Mouse (Mus musculus) forebrain, embryonic 10.5 days (tissue): ENCODE results near the gene Arhgap27. TPM values are rescaled to one million over a fixed set of nuclear protein-coding genes. Genes with fewer than 3 reads are reported as not detected.
A peak's percentile ranks its signal among the peaks of the same experiment; 100 is the strongest.

Experiments used
- DNase-seq: peaks from one replicate; pipeline ENCODE4 v3.0.0-alpha.2; 2017; ENCODE audit warnings: low spot score; ENCODE audit errors: extremely low spot score
- H3K27ac ChIP-seq: fragments of 300-500 bp; sonication (generic); 2 replicates; pipeline ENCODE4 v1.5.1; 2016; ENCODE audit warnings: mild to moderate bottlenecking
- H3K27me3 ChIP-seq: fragments of 300-500 bp; sonication (generic); 2 replicates; pipeline ENCODE4 v1.6.1; 2016; ENCODE audit warnings: mild to moderate bottlenecking; ENCODE audit not compliant: poor library complexity, severe bottlenecking
- H3K36me3 ChIP-seq: fragments of 300-500 bp; sonication (generic); replicated peaks from 2 replicates; pipeline ENCODE4 v1.6.1; 2016; ENCODE audit warnings: mild to moderate bottlenecking, moderate library complexity
- H3K4me1 ChIP-seq: fragments of 300-500 bp; sonication (generic); 2 replicates; pipeline ENCODE4 v1.6.1; 2016
- H3K4me3 ChIP-seq: fragments of 300-500 bp; sonication (generic); 2 replicates; pipeline ENCODE4 v1.5.1; 2016; ENCODE audit warnings: mild to moderate bottlenecking, moderate library complexity
- H3K9me3 ChIP-seq: fragments of 300-500 bp; sonication (generic); 2 replicates; pipeline ENCODE4 v1.6.1; 2016; ENCODE audit warnings: mild to moderate bottlenecking, moderate library complexity
- WGBS: fragments of 180-500 bp; shearing (Covaris S2); methylation state at CpG from one replicate; pipeline ENCODE4 v1.1.7; 2016; 5-methylcytosine and 5-hydroxymethylcytosine counted together
- polyA plus RNA-seq: library from polyadenylated mRNA; unstranded; fragments of >200 nt; fragmentation: Nextera tagmentation; extraction: Ambion mirVana; gene quantifications from 2 replicates; pipeline ENCODE4 v1.2.1, GENCODE M21; 2016

The Arhgap27 gene
- polyA plus RNA-seq, 1 experiment from 2014 or later: 3.8 TPM

DNA sequence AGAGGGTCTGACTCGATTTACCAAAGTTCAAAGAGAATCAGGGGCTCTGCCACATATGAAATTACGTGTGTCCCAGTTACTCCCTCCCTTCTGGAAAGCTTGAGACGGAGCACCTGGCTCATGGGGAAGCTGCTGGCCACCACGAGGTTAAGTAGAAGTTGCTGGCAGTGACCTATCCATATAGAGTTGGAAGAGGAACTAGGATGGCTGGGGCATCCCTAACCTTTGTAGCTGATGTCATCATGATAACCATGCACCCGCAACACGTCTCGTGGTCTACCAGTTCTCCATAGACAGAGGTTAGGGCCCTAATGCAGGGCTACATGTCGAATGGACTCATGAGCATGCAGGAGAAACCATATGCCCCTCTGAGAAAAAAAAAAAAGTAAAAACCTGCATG, 43.3 kb downstream of the Arhgap27 start:
- no peaks in the 10 kb centered on the region for H3K9me3 ChIP-seq
- H3K36me3 ChIP-seq: no peaks in the 10 kb centered on the region
- peaks cover 12% of the 10 kb centered on the region for H3K27me3 ChIP-seq
- no peak overlapping the region for H3K4me3 ChIP-seq
- no peak for DNase-seq
- H3K27ac ChIP-seq: no peak overlapping the region
- H3K4me1 ChIP-seq: peaks cover 13% of the 10 kb centered on the region
- WGBS: 86% methylated on average over 8 of the region's 8 CpGs

DNA sequence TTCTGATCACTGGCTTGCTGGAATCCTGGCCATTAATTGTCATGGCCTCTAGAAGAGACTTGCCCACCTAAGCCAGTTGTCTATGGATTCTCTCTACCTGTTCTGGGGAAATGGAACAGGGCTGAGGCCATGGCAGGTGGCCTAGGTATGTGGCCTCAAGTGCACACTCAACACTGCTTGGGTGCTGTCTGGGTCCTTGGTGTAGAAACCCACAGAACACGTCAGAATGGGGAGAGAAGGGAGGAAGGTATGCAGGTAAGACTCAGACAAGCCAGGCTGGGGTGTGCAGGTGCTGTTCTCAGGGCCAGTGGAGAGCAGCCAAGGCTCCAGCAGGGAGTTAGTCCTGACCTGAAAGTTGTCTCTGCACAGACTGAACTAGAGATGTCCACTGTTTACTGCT, 45.5 kb downstream of the Arhgap27 start:
- H3K4me1 ChIP-seq: peaks cover 10% of the 10 kb centered on the region; the same call in 1 of the 2 replicates
- no peaks in the 10 kb centered on the region for H3K9me3 ChIP-seq
- 85% methylated on average over 1 of the region's 1 CpGs for WGBS
- no peak overlapping the region for H3K27ac ChIP-seq
- no peak for DNase-seq
- H3K4me3 ChIP-seq: no peak overlapping the region
- no peaks in the 10 kb centered on the region for H3K36me3 ChIP-seq
- no peaks in the 10 kb centered on the region for H3K27me3 ChIP-seq

- no peaks in the 10 kb centered on the region for H3K9me3 ChIP-seq
- DNase-seq: no peak
- H3K27me3 ChIP-seq: peaks cover 12% of the 10 kb centered on the region
- no peak overlapping the region for H3K4me3 ChIP-seq
- H3K4me1 ChIP-seq: peaks cover 20% of the 10 kb centered on the region
- H3K36me3 ChIP-seq: no peaks in the 10 kb centered on the region
- 80% methylated on average over 5 of the region's 5 CpGs for WGBS
- no peak overlapping the region for H3K27ac ChIP-seq
These were observed 48.1 kb downstream of the Arhgap27 start for GRCm38 (mm10) chr11:103315379-103315778.

GRCm38 (mm10) chr11:103314736-103315374, 48.6 kb downstream of the Arhgap27 start:
- Histone ChIP-seq H3K36me3 (no peaks in the 10 kb centered on the region), H3K9me3 (no peaks in the 10 kb centered on the region), H3K27me3 (peaks cover 12% of the 10 kb centered on the region), H3K4me3 (no peak overlapping the region), H3K4me1 (peaks cover 20% of the 10 kb centered on the region), H3K27ac (no peak overlapping the region)
- 81% methylated on average over 10 of the region's 10 CpGs for WGBS
- DNase-seq: no peak

GRCm38 (mm10) chr11:103313542-103313941, 50.0 kb downstream of the Arhgap27 start:
- H3K36me3 ChIP-seq: no peaks in the 10 kb centered on the region
- H3K27ac ChIP-seq: no peak overlapping the region; the same call in 1 of the 2 replicates
- H3K4me3 ChIP-seq: no peak overlapping the region
- H3K27me3 ChIP-seq: peaks cover 12% of the 10 kb centered on the region
- WGBS: 85% methylated on average over 6 of the region's 6 CpGs
- H3K4me1 ChIP-seq: peaks cover 20% of the 10 kb centered on the region
- no peak for DNase-seq
- H3K9me3 ChIP-seq: no peaks in the 10 kb centered on the region

- H3K27ac ChIP-seq: peak overlapping the region; percentile 54; the same call in 1 of the 2 replicates
- H3K9me3 ChIP-seq: no peaks in the 10 kb centered on the region
- DNase-seq: no peak
- no peaks in the 10 kb centered on the region for H3K36me3 ChIP-seq
- H3K4me1 ChIP-seq: peaks cover 20% of the 10 kb centered on the region
- H3K4me3 ChIP-seq: no peak overlapping the region
- peaks cover 12% of the 10 kb centered on the region for H3K27me3 ChIP-seq
- 49% methylated on average over 8 of the region's 8 CpGs for WGBS
These were observed 50.7 kb downstream of the Arhgap27 start for GRCm38 (mm10) chr11:103312655-103313255.

DNA sequence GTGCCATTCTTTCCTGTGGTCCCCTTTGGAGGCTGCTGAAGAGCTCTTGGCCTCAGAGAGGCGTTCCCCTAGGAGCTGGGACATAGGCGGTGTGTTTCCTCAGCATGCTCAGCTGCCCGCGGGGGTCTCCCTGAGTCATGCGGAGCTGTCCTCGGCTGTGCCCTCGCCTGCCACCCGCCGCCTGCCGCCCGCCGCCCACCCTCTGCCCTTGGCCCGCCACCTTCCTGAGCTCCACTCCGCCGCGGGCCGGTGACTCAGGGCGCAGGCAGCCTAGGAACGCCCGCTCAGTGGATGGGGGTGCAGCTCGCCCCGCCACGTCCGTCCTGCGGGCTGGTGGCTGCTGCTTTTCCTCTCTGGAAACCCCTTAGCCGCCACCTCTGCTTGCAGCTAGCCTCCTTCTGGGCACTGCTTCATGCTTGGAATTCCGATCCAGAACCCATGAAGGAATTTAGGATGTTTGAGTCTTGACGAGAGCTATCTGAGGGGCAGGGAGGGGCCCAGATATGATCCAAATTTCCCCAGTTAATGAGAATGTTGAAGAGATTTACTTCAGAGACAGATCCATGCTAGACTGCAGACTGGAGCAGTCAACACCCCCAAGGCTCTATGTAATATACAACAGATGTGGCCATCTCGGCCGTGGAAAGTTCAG, 51.4 kb downstream of the Arhgap27 start:
- DNase-seq: peak; percentile 47
- 5% methylated on average over 27 of the region's 30 CpGs for WGBS
- Histone ChIP-seq H3K36me3 (no peaks in the 10 kb centered on the region), H3K27ac (peak overlapping the region; percentile 85), H3K4me1 (peaks cover 20% of the 10 kb centered on the region), H3K9me3 (no peaks in the 10 kb centered on the region), H3K4me3 (peak overlapping the region; percentile 51), H3K27me3 (peaks cover 12% of the 10 kb centered on the region)

DNA sequence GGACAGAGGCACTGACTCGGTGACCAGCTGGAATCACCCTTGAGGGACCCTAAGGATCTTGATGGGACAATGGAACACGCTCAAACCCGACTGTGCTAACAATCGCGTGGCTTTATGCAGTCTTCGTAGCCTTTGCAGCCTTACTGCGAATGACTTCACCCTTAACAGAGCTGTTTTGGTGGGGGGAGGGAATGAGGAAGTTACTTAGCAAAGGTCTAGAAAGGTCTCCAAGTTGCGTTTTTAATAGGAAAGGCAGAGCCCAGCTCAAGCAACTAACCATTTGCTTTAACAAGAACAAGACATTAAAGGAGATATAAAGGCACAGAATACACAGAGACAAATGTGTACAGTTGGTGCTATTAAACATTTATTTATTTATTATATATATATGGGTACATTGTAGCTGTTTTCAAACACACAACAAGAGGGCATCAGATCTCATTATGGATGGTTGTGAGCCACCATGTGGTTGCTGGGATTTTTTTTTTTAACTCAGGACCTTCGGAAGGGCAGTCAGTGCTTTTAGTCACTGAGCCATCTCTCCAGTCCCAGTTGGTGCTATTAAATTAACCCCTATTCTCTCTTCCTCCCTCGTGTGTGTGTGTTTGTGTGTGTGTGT, 53.4 kb downstream of the Arhgap27 start:
- no peak overlapping the region for H3K27ac ChIP-seq
- H3K4me1 ChIP-seq: peaks cover 24% of the 10 kb centered on the region
- H3K4me3 ChIP-seq: no peak overlapping the region
- WGBS: 84% methylated on average over 10 of the region's 10 CpGs
- no peaks in the 10 kb centered on the region for H3K9me3 ChIP-seq
- peaks cover 12% of the 10 kb centered on the region for H3K27me3 ChIP-seq
- DNase-seq: no peak
- H3K36me3 ChIP-seq: no peaks in the 10 kb centered on the region

DNA sequence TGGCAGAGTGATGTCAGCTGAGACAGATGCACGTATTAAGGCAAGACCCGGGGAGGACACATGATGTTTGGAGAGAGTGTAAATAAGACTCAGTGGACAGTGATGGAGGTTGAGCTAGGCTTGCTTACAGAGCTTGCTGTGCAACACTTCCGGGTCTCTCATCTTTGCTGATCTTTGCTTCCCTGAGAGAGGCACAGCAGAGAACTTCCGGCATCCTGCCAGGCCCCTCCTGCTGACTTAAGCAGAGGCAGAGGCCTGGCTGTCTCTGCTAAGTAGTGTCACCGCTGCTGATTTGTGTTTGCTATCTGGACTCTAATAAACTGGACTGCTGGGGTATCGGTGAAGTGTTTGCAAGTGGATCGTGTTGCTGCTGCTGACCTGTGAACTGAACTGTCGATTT, 55.6 kb downstream of the Arhgap27 start:
- Histone ChIP-seq H3K4me1 (peaks cover 20% of the 10 kb centered on the region), H3K4me3 (no peak overlapping the region), H3K9me3 (no peaks in the 10 kb centered on the region), H3K27ac (no peak overlapping the region), H3K36me3 (no peaks in the 10 kb centered on the region), H3K27me3 (peaks cover 12% of the 10 kb centered on the region)
- no peak for DNase-seq
- WGBS: 82% methylated on average over 8 of the region's 8 CpGs

DNA sequence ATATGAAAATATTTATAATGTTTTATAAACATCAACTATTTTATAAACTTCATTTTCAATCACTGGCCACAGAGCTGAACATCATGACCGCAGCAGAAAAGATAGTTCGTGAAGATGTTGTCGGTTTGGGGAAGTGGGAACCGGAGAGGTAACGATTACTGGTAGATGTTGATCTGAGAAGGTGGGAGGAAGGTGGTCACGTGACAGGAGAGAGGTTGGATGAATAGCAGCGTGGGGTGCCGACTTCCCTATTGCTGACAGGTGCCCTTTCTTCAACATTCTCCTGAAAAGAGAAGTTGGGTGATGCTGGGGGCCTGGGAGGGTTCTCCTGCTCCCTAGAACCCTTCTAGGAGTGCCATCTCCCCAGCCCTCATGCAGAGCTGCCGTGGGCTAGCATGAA, 59.0 kb downstream of the Arhgap27 start:
- DNase-seq: no peak
- Histone ChIP-seq H3K9me3 (no peaks in the 10 kb centered on the region), H3K36me3 (no peaks in the 10 kb centered on the region), H3K4me3 (no peak overlapping the region), H3K4me1 (0 out of 2 replicates have a peak, but pooled peaks cover 4% of the 10 kb centered on the region), H3K27ac (no peak overlapping the region), H3K27me3 (no peaks in the 10 kb centered on the region)
- 87% methylated on average over 9 of the region's 9 CpGs for WGBS

- Histone ChIP-seq H3K36me3 (no peaks in the 10 kb centered on the region), H3K4me3 (no peak overlapping the region), H3K27me3 (no peaks in the 10 kb centered on the region), H3K4me1 (peaks cover 17% of the 10 kb centered on the region), H3K9me3 (no peaks in the 10 kb centered on the region), H3K27ac (no peak overlapping the region)
- DNase-seq: no peak
- 90% methylated on average over 7 of the region's 7 CpGs for WGBS
These were observed 68.7 kb downstream of the Arhgap27 start for GRCm38 (mm10) chr11:103294772-103295171.

- Histone ChIP-seq H3K4me3 (no peak overlapping the region), H3K36me3 (no peaks in the 10 kb centered on the region), H3K27me3 (no peaks in the 10 kb centered on the region), H3K9me3 (no peaks in the 10 kb centered on the region), H3K4me1 (peaks cover 17% of the 10 kb centered on the region), H3K27ac (no peak overlapping the region)
- DNase-seq: no peak
- WGBS: 90% methylated on average over 6 of the region's 6 CpGs
These were observed 69.4 kb downstream of the Arhgap27 start for GRCm38 (mm10) chr11:103294066-103294465.

GRCm38 (mm10) chr11:103292890-103293287, 70.6 kb downstream of the Arhgap27 start:
- WGBS: 80% methylated on average over 5 of the region's 5 CpGs
- DNase-seq: no peak

More at GRCm38 (mm10) chr11:103292890-103293287, 70.6 kb downstream of the Arhgap27 start:
- Histone ChIP-seq H3K27ac (no peak overlapping the region), H3K4me3 (no peak overlapping the region), H3K4me1 (peaks cover 17% of the 10 kb centered on the region), H3K9me3 (no peaks in the 10 kb centered on the region), H3K36me3 (no peaks in the 10 kb centered on the region), H3K27me3 (no peaks in the 10 kb centered on the region)
